Mouse (Mus musculus) kidney, adult 2 months (tissue): ENCODE data around the gene Rubcn.

ENCODE experiments used
- CTCF ChIP-seq: fragments of 200-500 bp; conservative IDR thresholded peaks from 2 replicates; pipeline ENCODE4 v1.5.1; 2011; ENCODE audit warnings: low read depth, mild to moderate bottlenecking, control low read depth, low read length, moderate library complexity, mixed read lengths; ENCODE audit not compliant: insufficient read depth, insufficient read length
- POLR2A ChIP-seq: fragments of 200-500 bp; IDR thresholded peaks from one replicate; pipeline ENCODE4 v1.6.1; 2011; ENCODE audit warnings: low read depth, low read length, control low read depth

GRCm38 (mm10) chr16:32849042-32849830, 28.3 kb downstream of the Rubcn start:
- TF ChIP-seq CTCF (no peak), POLR2A (no peak)
